Mouse (Mus musculus) bone marrow, adult 2 months (tissue): ENCODE data around the gene Per1.

Experiments
- CTCF ChIP-seq: fragments of 200-500 bp; IDR thresholded peaks from 2 replicates; pipeline ENCODE4 v1.5.1; 2011; ENCODE audit warnings: low read length, control low read depth; ENCODE audit not compliant: control insufficient read depth, insufficient read depth
- POLR2A ChIP-seq: fragments of 200-500 bp; IDR thresholded peaks from 2 replicates; pipeline ENCODE4 v1.6.1; 2011; ENCODE audit warnings: low read depth, mild to moderate bottlenecking, control low read depth, low read length, borderline replicate concordance; ENCODE audit not compliant: control insufficient read depth

GRCm38 (mm10) chr11:69061255-69061912 is 33.6 kb upstream of the Per1 start:
- TF ChIP-seq CTCF (no peak), POLR2A (no peak)
